Mouse (Mus musculus): Measurements from ENCODE around the gene Edc4. TPM values are rescaled to one million over a fixed set of nuclear protein-coding genes. Genes with fewer than 3 reads are reported as not detected.

Gene Edc4
- polyA plus RNA-seq, 1 experiment from 2014 or later: 50.2 TPM

- Histone ChIP-seq H3K4me1 (replicated peaks; ENCODE audit: control insufficient read depth, insufficient read depth, low read length) (peaks cover 9% of the 10 kb centered on the region), H3K9ac (ENCODE audit: low read length) (0 out of 2 replicates have a peak overlapping the region, but pooled peaks have one; percentile 4), H3K27ac (ENCODE audit: low read length) (no peak overlapping the region), H3K9me3 (ENCODE audit: control insufficient read depth, low read length) (no peaks in the 10 kb centered on the region), H3K27me3 (ENCODE audit: control insufficient read depth, insufficient read depth, low read depth, low read length) (no peaks in the 10 kb centered on the region), H3K4me2 (ENCODE audit: low read depth, low read length) (no peak overlapping the region), H3K36me3 (ENCODE audit: control insufficient read depth, insufficient read depth, low read length) (no peaks in the 10 kb centered on the region; the same call in 1 of the 2 replicates), H3K4me3 (ENCODE audit: low read length) (no peak overlapping the region)
- no peak for ATAC-seq (ENCODE audit: low read depth)
- 79% methylated on average over 9 of the region's 9 CpGs for WGBS
These were observed 17.3 kb downstream of the Edc4 start for GRCm38 (mm10) chr8:105897801-105898480.

GRCm38 (mm10) chr8:105900180-105900940, 19.7 kb downstream of the Edc4 start, which contains the start of gene Pskh1:
Pskh1 (plus strand) TSS chr8:105900441.
- H3K27me3 ChIP-seq (ENCODE audit: control insufficient read depth, insufficient read depth, low read depth, low read length): no peaks in the 10 kb centered on the region
- peak within 1 kb of the TSS; percentile 85 for H3K27ac ChIP-seq (ENCODE audit: low read length)
- WGBS: 0% methylated on average over 68 of the region's 68 CpGs
- peak within 1 kb of the TSS; percentile 85 for H3K4me3 ChIP-seq (ENCODE audit: low read length)
- peak within 1 kb of the TSS; percentile 97 for H3K9ac ChIP-seq (ENCODE audit: low read length)
- H3K9me3 ChIP-seq (ENCODE audit: control insufficient read depth, low read length): no peaks in the 10 kb centered on the region
- peaks cover 7% of the 10 kb centered on the region for H3K4me1 ChIP-seq (replicated peaks; ENCODE audit: control insufficient read depth, insufficient read depth, low read length)
- H3K36me3 ChIP-seq (ENCODE audit: control insufficient read depth, insufficient read depth, low read length): 0 out of 2 replicates have a peak, but pooled peaks cover 2% of the 10 kb centered on the region
- peak; percentile 98 for ATAC-seq (ENCODE audit: low read depth)
- peak within 1 kb of the TSS; percentile 79 for H3K4me2 ChIP-seq (ENCODE audit: low read depth, low read length)

- H3K4me1 ChIP-seq (replicated peaks; ENCODE audit: control insufficient read depth, insufficient read depth, low read length): peaks cover 7% of the 10 kb centered on the region
- no peak for ATAC-seq (ENCODE audit: low read depth)
- H3K27me3 ChIP-seq (ENCODE audit: control insufficient read depth, insufficient read depth, low read depth, low read length): no peaks in the 10 kb centered on the region
- peak overlapping the region; percentile 79 for H3K4me2 ChIP-seq (ENCODE audit: low read depth, low read length)
- peak overlapping the region; percentile 85 for H3K4me3 ChIP-seq (ENCODE audit: low read length)
- peak overlapping the region; percentile 85 for H3K27ac ChIP-seq (ENCODE audit: low read length)
- no peaks in the 10 kb centered on the region for H3K9me3 ChIP-seq (ENCODE audit: control insufficient read depth, low read length)
- 28% methylated on average over 16 of the region's 16 CpGs for WGBS
- peak overlapping the region; percentile 97 for H3K9ac ChIP-seq (ENCODE audit: low read length)
- H3K36me3 ChIP-seq (ENCODE audit: control insufficient read depth, insufficient read depth, low read length): 0 out of 2 replicates have a peak, but pooled peaks cover 2% of the 10 kb centered on the region
These were observed 20.4 kb downstream of the Edc4 start for GRCm38 (mm10) chr8:105900941-105901616.

GRCm38 (mm10) chr8:105919390-105919789, 38.7 kb downstream of the Edc4 start:
- Histone ChIP-seq H3K4me3 (ENCODE audit: low read length) (no peak overlapping the region), H3K4me1 (replicated peaks; ENCODE audit: control insufficient read depth, insufficient read depth, low read length) (no peaks in the 10 kb centered on the region), H3K9me3 (ENCODE audit: control insufficient read depth, low read length) (no peaks in the 10 kb centered on the region), H3K4me2 (ENCODE audit: low read depth, low read length) (no peak overlapping the region), H3K27ac (ENCODE audit: low read length) (no peak overlapping the region), H3K9ac (ENCODE audit: low read length) (no peak overlapping the region), H3K36me3 (ENCODE audit: control insufficient read depth, insufficient read depth, low read length) (peaks cover 9% of the 10 kb centered on the region; the same call in 1 of the 2 replicates), H3K27me3 (ENCODE audit: control insufficient read depth, insufficient read depth, low read depth, low read length) (no peaks in the 10 kb centered on the region)
- 80% methylated on average over 3 of the region's 3 CpGs for WGBS
- no peak for ATAC-seq (ENCODE audit: low read depth)

GRCm38 (mm10) chr8:105925123-105925522, 44.4 kb downstream of the Edc4 start:
- Histone ChIP-seq H3K4me1 (replicated peaks; ENCODE audit: control insufficient read depth, insufficient read depth, low read length) (no peaks in the 10 kb centered on the region), H3K27ac (ENCODE audit: low read length) (no peak overlapping the region), H3K36me3 (ENCODE audit: control insufficient read depth, insufficient read depth, low read length) (0 out of 2 replicates have a peak, but pooled peaks cover 4% of the 10 kb centered on the region), H3K9me3 (ENCODE audit: control insufficient read depth, low read length) (no peaks in the 10 kb centered on the region), H3K9ac (ENCODE audit: low read length) (no peak overlapping the region), H3K27me3 (ENCODE audit: control insufficient read depth, insufficient read depth, low read depth, low read length) (no peaks in the 10 kb centered on the region), H3K4me3 (ENCODE audit: low read length) (no peak overlapping the region), H3K4me2 (ENCODE audit: low read depth, low read length) (no peak overlapping the region)
- ATAC-seq (ENCODE audit: low read depth): no peak
- 64% methylated on average over 3 of the region's 3 CpGs for WGBS

GRCm38 (mm10) chr8:105930602-105931001, 49.9 kb downstream of the Edc4 start:
- 18% methylated on average over 8 of the region's 8 CpGs for WGBS
- Histone ChIP-seq H3K27me3 (ENCODE audit: control insufficient read depth, insufficient read depth, low read depth, low read length) (no peaks in the 10 kb centered on the region), H3K9ac (ENCODE audit: low read length) (no peak overlapping the region), H3K4me1 (replicated peaks; ENCODE audit: control insufficient read depth, insufficient read depth, low read length) (no peaks in the 10 kb centered on the region), H3K36me3 (ENCODE audit: control insufficient read depth, insufficient read depth, low read length) (0 out of 2 replicates have a peak, but pooled peaks cover 6% of the 10 kb centered on the region), H3K4me3 (ENCODE audit: low read length) (no peak overlapping the region), H3K4me2 (ENCODE audit: low read depth, low read length) (no peak overlapping the region), H3K9me3 (ENCODE audit: control insufficient read depth, low read length) (no peaks in the 10 kb centered on the region), H3K27ac (ENCODE audit: low read length) (no peak overlapping the region)
- peak; percentile 54 for ATAC-seq (ENCODE audit: low read depth)

GRCm38 (mm10) chr8:105931271-105931670, 50.6 kb downstream of the Edc4 start:
- H3K4me3 ChIP-seq (ENCODE audit: low read length): no peak overlapping the region
- H3K4me1 ChIP-seq (replicated peaks; ENCODE audit: control insufficient read depth, insufficient read depth, low read length): peaks cover 2% of the 10 kb centered on the region
- 0 out of 2 replicates have a peak, but pooled peaks cover 6% of the 10 kb centered on the region for H3K36me3 ChIP-seq (ENCODE audit: control insufficient read depth, insufficient read depth, low read length)
- WGBS: 85% methylated on average over 3 of the region's 3 CpGs
- no peak overlapping the region for H3K9ac ChIP-seq (ENCODE audit: low read length)
- ATAC-seq (ENCODE audit: low read depth): no peak
- no peaks in the 10 kb centered on the region for H3K27me3 ChIP-seq (ENCODE audit: control insufficient read depth, insufficient read depth, low read depth, low read length)
- H3K4me2 ChIP-seq (ENCODE audit: low read depth, low read length): no peak overlapping the region
- H3K9me3 ChIP-seq (ENCODE audit: control insufficient read depth, low read length): no peaks in the 10 kb centered on the region
- no peak overlapping the region for H3K27ac ChIP-seq (ENCODE audit: low read length)

GRCm38 (mm10) chr8:105932525-105932924, 51.8 kb downstream of the Edc4 start:
- peaks cover 7% of the 10 kb centered on the region for H3K4me1 ChIP-seq (replicated peaks; ENCODE audit: control insufficient read depth, insufficient read depth, low read length)
- 0 out of 2 replicates have a peak, but pooled peaks cover 6% of the 10 kb centered on the region for H3K36me3 ChIP-seq (ENCODE audit: control insufficient read depth, insufficient read depth, low read length)
- H3K4me3 ChIP-seq (ENCODE audit: low read length): no peak overlapping the region
- no peak overlapping the region for H3K27ac ChIP-seq (ENCODE audit: low read length)
- 88% methylated on average over 11 of the region's 11 CpGs for WGBS
- no peaks in the 10 kb centered on the region for H3K9me3 ChIP-seq (ENCODE audit: control insufficient read depth, low read length)
- no peaks in the 10 kb centered on the region for H3K27me3 ChIP-seq (ENCODE audit: control insufficient read depth, insufficient read depth, low read depth, low read length)
- no peak overlapping the region for H3K4me2 ChIP-seq (ENCODE audit: low read depth, low read length)
- ATAC-seq (ENCODE audit: low read depth): no peak
- H3K9ac ChIP-seq (ENCODE audit: low read length): no peak overlapping the region

GRCm38 (mm10) chr8:105933762-105934161, 53.1 kb downstream of the Edc4 start, which contains the start of gene Ctrl:
Ctrl (minus strand) TSS chr8:105933862.
- 89% methylated on average over 2 of the region's 2 CpGs for WGBS
- no peak within 1 kb of the TSS for H3K4me3 ChIP-seq (ENCODE audit: low read length)
- 0 out of 2 replicates have a peak, but pooled peaks cover 6% of the 10 kb centered on the region for H3K36me3 ChIP-seq (ENCODE audit: control insufficient read depth, insufficient read depth, low read length)
- H3K9ac ChIP-seq (ENCODE audit: low read length): no peak within 1 kb of the TSS
- H3K27ac ChIP-seq (ENCODE audit: low read length): no peak within 1 kb of the TSS
- H3K4me2 ChIP-seq (ENCODE audit: low read depth, low read length): no peak within 1 kb of the TSS
- ATAC-seq (ENCODE audit: low read depth): no peak
- peaks cover 12% of the 10 kb centered on the region for H3K4me1 ChIP-seq (replicated peaks; ENCODE audit: control insufficient read depth, insufficient read depth, low read length)
- H3K9me3 ChIP-seq (ENCODE audit: control insufficient read depth, low read length): no peaks in the 10 kb centered on the region
- H3K27me3 ChIP-seq (ENCODE audit: control insufficient read depth, insufficient read depth, low read depth, low read length): no peaks in the 10 kb centered on the region

Measured in lung, embryonic 16.5 days (tissue).